Mouse (Mus musculus) liver, adult 2 months (tissue): ENCODE data around the gene Polr2i.

ENCODE experiments used
- CTCF ChIP-seq: fragments of 200-500 bp; IDR thresholded peaks from 2 replicates; pipeline ENCODE4 v1.5.1; 2011; ENCODE audit warnings: low read depth, low read length, control low read depth
- POLR2A ChIP-seq: fragments of 200-500 bp; IDR thresholded peaks from 2 replicates; pipeline ENCODE4 v1.6.1; 2011; ENCODE audit warnings: low read length, control low read depth; ENCODE audit not compliant: insufficient read depth; ENCODE audit errors: extremely low read depth

DNA sequence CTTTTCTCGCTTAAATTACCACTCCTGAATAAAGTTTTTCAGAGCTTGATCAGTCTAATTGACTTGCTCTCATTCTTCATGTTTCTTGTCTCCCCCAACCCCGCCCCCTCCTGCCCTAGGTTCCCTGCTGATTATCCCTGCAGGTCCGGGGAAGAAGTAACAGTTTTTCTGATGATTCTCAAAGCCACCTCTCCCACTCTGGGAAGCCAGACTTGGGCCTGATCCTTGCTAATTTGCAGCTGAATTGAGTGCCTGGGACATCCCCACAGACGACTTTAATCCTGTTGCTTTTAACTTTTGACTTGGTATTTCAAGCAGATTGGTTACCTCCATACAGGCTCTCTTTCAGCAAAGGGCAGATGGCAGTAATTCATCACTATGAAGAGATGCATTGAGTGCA is 20.7 kb upstream of the Polr2i start:
- no peak for TF ChIP-seq CTCF
- TF ChIP-seq POLR2A = no peak
